In the genomic region with DNA sequence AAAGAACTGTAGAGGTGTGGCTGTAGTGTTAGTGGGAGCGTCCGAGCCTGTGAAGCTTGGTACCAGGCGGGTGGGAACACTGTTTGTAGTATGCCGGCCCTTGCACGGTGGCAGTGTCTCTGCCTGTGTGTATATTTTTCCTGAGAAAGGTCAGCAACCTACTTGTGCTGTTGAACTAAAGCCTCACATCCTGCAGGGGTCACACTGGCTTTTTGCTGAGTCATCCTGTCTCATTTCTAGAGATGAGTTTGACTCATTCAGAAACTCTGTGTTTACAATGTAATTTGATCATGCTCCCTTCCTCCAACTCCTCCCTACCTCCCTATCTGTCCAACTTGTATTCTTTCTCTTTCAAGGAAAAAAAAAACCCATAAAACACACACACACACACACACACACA, we compare ENCODE assay signal across 12 mouse cellular contexts. TPM values are rescaled to one million over a fixed set of nuclear protein-coding genes. Genes with fewer than 3 reads are reported as not detected.
DNase-seq lines count a peak whose midpoint lies in the region; ATAC-seq and TF ChIP-seq lines count a peak whose summit lies in the region.
"Had no signal": no experiment of that assay in that cellular context is flagged by ENCODE, and none has a peak within 500 bp of the region (broad histone marks: within the 10 kb centered on the region; RNA-seq: fewer than 3 reads in every experiment).

No protein-coding gene starts in this region.

- in situ Hi-C loops in ES-E14 (cut with MboI; ENCODE audit: low sequenced_read_pairs in 2 of 2, unreplicated experiment in 2 of 2), result no loop called here

- H3K9ac ChIP-seq in liver, adult 2 months (ENCODE audit: low read depth, low read length), result no peak overlapping the region
- H3K9ac ChIP-seq in liver, postnatal 0 days (replicated peaks), result no peak overlapping the region
- no peak overlapping the region for H3K9ac ChIP-seq in ES-E14 (ENCODE audit: insufficient read depth, low read depth, low read length, poor library complexity, severe bottlenecking)
- H3K9ac ChIP-seq: liver, embryonic 14.5 days had no signal

- H3K4me1 ChIP-seq in liver, adult 2 months (ENCODE audit: control insufficient read depth, insufficient read depth, low read length), result no peaks in the 10 kb centered on the region; the same call in 1 of the 2 replicates
- H3K4me1 ChIP-seq in liver, postnatal 0 days (ENCODE audit: insufficient read depth), result no peaks in the 10 kb centered on the region
- H3K4me1 ChIP-seq in ES-E14 (ENCODE audit: control insufficient read depth in 2 of 2, insufficient read depth in 2 of 2, low read length in 2 of 2, poor library complexity in 1 of 2), result peaks cover 3 to 7% of the 10 kb centered on the region in 2 experiments; a peak in 2 of 4 replicates

- H3K79me2 ChIP-seq in liver, adult 2 months (ENCODE audit: control insufficient read depth, insufficient read depth, low read length), result no peaks in the 10 kb centered on the region

- no peaks in the 10 kb centered on the region for H3K27me3 ChIP-seq in liver, adult 2 months (ENCODE audit: control insufficient read depth, insufficient read depth, low read length)
- H3K27me3 ChIP-seq in liver, postnatal 0 days (ENCODE audit: insufficient read depth, low read length), result no peaks in the 10 kb centered on the region
- H3K27me3 ChIP-seq in splenic B cell, adult 2 months (ENCODE audit: control insufficient read depth, insufficient read depth, low read length, poor library complexity, severe bottlenecking), result no peaks in the 10 kb centered on the region

- no peak for TF ChIP-seq EP300 in liver, postnatal 0 days (IDR thresholded peaks at IDR 0.05; ENCODE audit: low read depth)

- H3K9me3 ChIP-seq in liver, postnatal 0 days (ENCODE audit: low read length), result no peaks in the 10 kb centered on the region
- H3K9me3 ChIP-seq in ES-E14 (ENCODE audit: control insufficient read depth, insufficient read depth, low read depth, low read length), result no peaks in the 10 kb centered on the region

- no peak overlapping the region for H3K4me2 ChIP-seq in liver, postnatal 0 days (ENCODE audit: low read depth, low read length)

- H3K27ac ChIP-seq in liver, adult 2 months (replicated peaks; ENCODE audit: insufficient read depth, low read depth, low read length), result no peak overlapping the region
- no peak overlapping the region for H3K27ac ChIP-seq in liver, postnatal 0 days (ENCODE audit: low read depth)
- no peak overlapping the region for H3K27ac ChIP-seq in ES-E14 (ENCODE audit: insufficient read depth, low read depth, low read length, poor library complexity, severe bottlenecking)
- H3K27ac ChIP-seq: hindbrain, postnatal 0 days; liver, embryonic 14.5 days had no signal

- no peak overlapping the region for H3K4me3 ChIP-seq in liver, adult 2 months (ENCODE audit: insufficient read depth, low read depth, low read length)
- no peak overlapping the region for H3K4me3 ChIP-seq in liver, postnatal 0 days (ENCODE audit: low read depth, low read length)
- H3K4me3 ChIP-seq in ES-E14 (ENCODE audit: insufficient read depth in 1 of 2, low read depth in 1 of 2, low read length in 2 of 2, poor library complexity in 1 of 2, severe bottlenecking in 1 of 2), result no peak overlapping the region

- no peak for TF ChIP-seq CTCF in liver, adult 2 months (IDR thresholded peaks at IDR 0.05; ENCODE audit: low read depth, low read length)
- no peak for TF ChIP-seq CTCF in liver, postnatal 0 days (IDR thresholded peaks at IDR 0.05; ENCODE audit: low read depth)

- no peak for ATAC-seq in liver, postnatal 0 days
- ATAC-seq: hindbrain, postnatal 0 days had no signal

- intact Hi-C loops in heart, postnatal 25 days (cut with DNase I), result no loop called here

- peak; percentile 57 for DNase-seq in liver, adult 2 months (ENCODE audit: extremely low read depth, low read depth, low spot score)
- DNase-seq in liver, postnatal 0 days, result no peak
- DNase-seq in ES-E14 (ENCODE audit: low read depth, low spot score), result no peak
- DNase-seq in embryo, embryonic 9.5 days (ENCODE audit: extremely low spot score), result peak; percentile 21
- peak; percentile 13 for DNase-seq in splenic B cell, adult 2 months (ENCODE audit: low read depth, low spot score)
- DNase-seq in heart, postnatal 25 days (ENCODE audit: low spot score), result no peak
- no peak for DNase-seq in frontal cortex, adult 2 months (ENCODE audit: extremely low spot score in 1 of 2, low spot score in 1 of 2)
- no peak for DNase-seq in thymus, postnatal 4 days
- DNase-seq: cerebellum, adult 18-20 months; right cerebral cortex, adult 18-20 months had no signal

- 40% methylated on average over 5 of the region's 5 CpGs for WGBS in liver, adult 2 months
- WGBS in liver, postnatal 0 days (ENCODE audit: insufficient replicate concordance), result 31% methylated on average over 5 of the region's 5 CpGs

- H3K36me3 ChIP-seq in liver, adult 2 months (ENCODE audit: control insufficient read depth, insufficient read depth, low read length), result no peaks in the 10 kb centered on the region
- H3K36me3 ChIP-seq in liver, postnatal 0 days (replicated peaks; ENCODE audit: insufficient read depth, low read length), result no peaks in the 10 kb centered on the region
- no peaks in the 10 kb centered on the region for H3K36me3 ChIP-seq in ES-E14 (ENCODE audit: control insufficient read depth, insufficient read depth, low read length, poor library complexity, severe bottlenecking)
- H3K36me3 ChIP-seq in splenic B cell, adult 2 months (ENCODE audit: control insufficient read depth, insufficient read depth, low read length, poor library complexity, severe bottlenecking), result no peaks in the 10 kb centered on the region

- TF ChIP-seq POLR2A in liver, adult 2 months (IDR thresholded peaks at IDR 0.05; ENCODE audit: extremely low read depth, insufficient read depth, low read length), result no peak

TF ChIP-seq in ES-E14, 5 proteins besides CTCF, POLR2A, EP300 and RAD21:
- peak; percentile 95 for TF ChIP-seq MAFK (IDR thresholded peaks at IDR 0.05; ENCODE audit: insufficient read depth, low read depth, low read length)
- TF ChIP-seq CHD2 (IDR thresholded peaks at IDR 0.05; ENCODE audit: low read depth, low read length), result no peak
- TF ChIP-seq ZC3H11A (IDR thresholded peaks at IDR 0.05; ENCODE audit: borderline replicate concordance, low read depth, low read length), result no peak
TF ChIP-seq in ES-E14: peak in this region for 1.

RNA-seq across cellular contexts. Expression of gene Cdkn2b, which starts 40.6 kb away (rescaled TPM):
- total RNA-seq in liver, adult 2 months (2014; rRNA removed), result 0.18 and 0.20 TPM in 2 replicates
- 0.10 and 0.13 TPM in 2 replicates for polyA plus RNA-seq in liver, adult 2 months (2012; rRNA removed)
- not detected in 2 replicates for polyA plus RNA-seq in liver, postnatal 0 days (2015; fragmentation: Nextera tagmentation; extraction: Ambion mirVana)
- 13.4 and 34.3 TPM in 2 replicates for total RNA-seq in ES-E14 (2012; rRNA removed)
- under 1 TPM; 0.65 to 0.87 TPM for total RNA-seq in heart, postnatal 25 days (2021)
- polyA plus RNA-seq in frontal cortex, adult 2 months (2012; rRNA removed), result 1.5 and 2.4 TPM in 2 replicates

RNA-seq across cellular contexts. Expression of gene Cdkn2a, which starts 57.0 kb away (rescaled TPM):
- total RNA-seq in liver, adult 2 months (2014; rRNA removed), result 0.37 TPM in 1 of 2 replicates, not detected in the other
- 0.16 TPM in 1 of 2 replicates, not detected in the other for polyA plus RNA-seq in liver, adult 2 months (2012; rRNA removed)
- polyA plus RNA-seq in liver, postnatal 0 days (2015; fragmentation: Nextera tagmentation; extraction: Ambion mirVana), result not detected in 2 replicates
- 26.9 and 53.4 TPM in 2 replicates for total RNA-seq in ES-E14 (2012; rRNA removed)
- total RNA-seq in heart, postnatal 25 days (2021), result not detected
- polyA plus RNA-seq in frontal cortex, adult 2 months (2012; rRNA removed), result 0.19 and 0.20 TPM in 2 replicates
- total RNA-seq: hindbrain, postnatal 0 days had no signal
- polyA plus RNA-seq: hindbrain, postnatal 0 days; liver, embryonic 14.5 days had no signal

Comparison
In these comparisons a context has a peak if more than half of its experiments do, and no peak if none do; other contexts are left out.
1. DNase-seq: peak in liver, adult 2 months (single experiment), embryo, embryonic 9.5 days (single experiment) and splenic B cell, adult 2 months (single experiment); none in liver, postnatal 0 days (single experiment), ES-E14 (single experiment), heart, postnatal 25 days (single experiment), frontal cortex, adult 2 months (0 of 2) and thymus, postnatal 4 days (single experiment).
2. RNA of gene Cdkn2a, which starts 57.0 kb away (total RNA-seq): 26.9 to 53.4 TPM in ES-E14; 0.37 TPM in liver, adult 2 months and not detected in heart, postnatal 25 days; every median in the first group is over 10 times any median in the second.